Mouse (Mus musculus) cerebellum, adult 2 months (tissue): ENCODE measurements around the gene Pde8a.

ENCODE experiments used
- CTCF ChIP-seq: fragments of 200-500 bp; IDR thresholded peaks from 2 replicates; pipeline ENCODE4 v1.5.1; 2011; ENCODE audit warnings: low read depth, mild to moderate bottlenecking, control low read depth, low read length, moderate library complexity, borderline replicate concordance; ENCODE audit not compliant: insufficient read depth
- POLR2A ChIP-seq: fragments of 200-500 bp; IDR thresholded peaks from 2 replicates; pipeline ENCODE4 v1.6.1; 2011; ENCODE audit warnings: low read length, control low read depth, borderline replicate concordance; ENCODE audit not compliant: insufficient read depth

DNA sequence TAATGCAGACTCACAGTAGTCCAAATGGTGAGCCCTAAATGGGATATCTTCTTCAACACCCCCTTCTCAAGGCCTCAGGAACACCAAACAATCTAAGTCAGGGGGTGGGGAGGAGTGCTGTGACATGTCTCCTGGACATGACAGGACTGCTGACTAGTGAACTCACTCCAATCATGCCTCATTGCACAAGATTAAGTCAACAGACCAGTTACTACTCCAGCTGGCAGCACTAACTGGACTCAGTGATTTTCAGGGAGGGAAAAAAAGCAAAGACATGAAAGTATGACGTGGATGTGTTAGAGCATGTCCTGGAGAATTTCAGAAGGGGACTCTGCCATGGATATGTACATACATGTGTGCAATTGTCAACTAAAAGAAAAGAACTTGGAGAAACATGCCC is 166.0 kb downstream of the Pde8a start:
- no peak for TF ChIP-seq POLR2A
- TF ChIP-seq CTCF = no peak
